Mouse (Mus musculus): ENCODE measurements around the gene Ckap2. TPM values are rescaled to one million over a fixed set of nuclear protein-coding genes. Genes with fewer than 3 reads are reported as not detected.

The Ckap2 gene
- 2.0 and 3.0 TPM in 2 replicates for polyA plus RNA-seq (2012; rRNA removed)

DNA sequence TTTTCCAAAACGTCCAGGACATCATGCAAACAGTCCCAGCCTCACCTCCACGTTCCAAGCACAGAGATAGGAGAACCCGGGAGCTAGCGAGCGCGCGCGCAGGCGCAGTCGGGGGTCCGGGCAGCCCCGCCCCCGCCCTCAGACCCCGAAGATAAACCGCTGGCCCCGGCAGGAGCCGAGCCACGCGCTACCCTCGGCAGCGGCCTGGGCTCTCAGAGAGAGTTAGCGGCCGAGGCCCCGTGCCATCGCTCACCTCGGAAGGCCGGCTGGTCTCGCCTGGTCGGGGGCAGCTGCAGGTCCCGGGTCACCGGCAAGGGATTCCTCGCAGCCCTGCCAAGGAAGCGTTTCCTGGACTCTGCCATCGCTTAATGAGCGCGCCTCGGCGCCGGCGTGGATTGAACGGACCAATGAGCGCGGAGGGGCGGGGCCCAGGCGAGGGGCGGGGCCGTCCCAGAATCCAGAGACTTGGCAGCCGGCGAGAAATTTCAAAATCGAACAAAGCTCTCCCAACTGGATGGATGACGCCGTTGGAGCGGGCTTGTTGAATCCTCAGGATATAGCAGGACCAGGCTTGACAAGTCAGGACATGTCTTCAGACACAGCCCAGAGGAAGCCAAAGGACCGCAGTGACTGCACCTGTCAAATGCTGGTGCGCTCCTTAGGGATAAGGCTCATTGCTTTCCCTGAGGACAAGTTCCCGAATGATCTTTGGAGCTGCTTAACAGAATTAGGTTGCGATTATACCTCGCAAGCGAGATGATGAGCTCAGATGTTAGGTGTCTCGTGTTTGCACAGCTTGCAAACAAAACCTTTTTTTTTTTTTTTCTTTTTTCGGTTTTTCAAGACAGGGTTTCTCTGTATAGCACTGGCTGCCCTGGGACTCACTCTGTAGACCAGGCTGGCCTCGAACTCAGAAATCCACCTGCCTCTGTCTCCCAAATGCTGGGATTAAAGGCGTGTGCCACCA, at the start of gene Ckap2:
Gene Ckap2, minus strand, starts transcription at position 389 of the 967 bp plus-strand sequence.

DNA sequence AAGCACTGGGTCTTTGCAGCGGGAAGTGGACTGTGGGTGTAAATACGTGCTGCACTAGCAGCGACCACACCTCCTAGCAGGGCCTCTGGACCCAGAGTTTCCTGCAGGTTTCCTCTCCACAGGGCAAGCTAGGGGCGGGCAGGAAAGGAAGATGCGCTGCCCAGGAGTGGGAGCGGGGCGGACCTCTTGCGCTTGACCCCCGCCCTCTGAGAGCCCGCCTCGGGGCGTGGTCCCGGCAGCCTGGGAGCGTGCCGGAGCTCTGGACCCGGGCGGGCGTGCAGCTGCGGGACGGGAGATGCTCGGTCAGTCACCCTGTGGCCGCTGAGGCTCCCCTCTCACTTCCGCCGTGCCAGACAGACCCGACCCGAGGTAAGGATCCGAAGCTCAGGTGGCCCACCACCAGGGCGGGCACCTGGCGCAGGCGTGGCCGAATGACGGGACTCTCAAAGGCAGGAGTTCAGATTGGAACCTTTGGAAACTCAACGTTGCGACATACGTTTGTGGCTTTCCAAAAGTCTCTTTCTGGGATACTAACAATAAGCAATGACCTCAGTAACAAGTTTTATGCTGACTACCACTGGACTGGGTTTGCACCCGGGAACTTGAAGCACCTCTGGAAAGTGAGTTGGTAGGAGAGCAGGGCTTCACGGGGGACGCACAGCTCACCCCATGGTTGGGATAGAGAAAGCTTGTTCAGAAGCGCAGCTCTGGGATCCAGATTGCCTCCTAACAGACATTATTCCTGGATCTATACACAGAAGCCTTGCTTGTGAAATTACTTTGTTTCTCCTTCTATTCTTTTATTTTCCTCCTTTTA, 41.6 kb upstream of the Ckap2 start, which contains the start of gene Thsd1:
Gene Thsd1, plus strand, starts transcription at position 253 of the 817 bp plus-strand sequence.

DNA sequence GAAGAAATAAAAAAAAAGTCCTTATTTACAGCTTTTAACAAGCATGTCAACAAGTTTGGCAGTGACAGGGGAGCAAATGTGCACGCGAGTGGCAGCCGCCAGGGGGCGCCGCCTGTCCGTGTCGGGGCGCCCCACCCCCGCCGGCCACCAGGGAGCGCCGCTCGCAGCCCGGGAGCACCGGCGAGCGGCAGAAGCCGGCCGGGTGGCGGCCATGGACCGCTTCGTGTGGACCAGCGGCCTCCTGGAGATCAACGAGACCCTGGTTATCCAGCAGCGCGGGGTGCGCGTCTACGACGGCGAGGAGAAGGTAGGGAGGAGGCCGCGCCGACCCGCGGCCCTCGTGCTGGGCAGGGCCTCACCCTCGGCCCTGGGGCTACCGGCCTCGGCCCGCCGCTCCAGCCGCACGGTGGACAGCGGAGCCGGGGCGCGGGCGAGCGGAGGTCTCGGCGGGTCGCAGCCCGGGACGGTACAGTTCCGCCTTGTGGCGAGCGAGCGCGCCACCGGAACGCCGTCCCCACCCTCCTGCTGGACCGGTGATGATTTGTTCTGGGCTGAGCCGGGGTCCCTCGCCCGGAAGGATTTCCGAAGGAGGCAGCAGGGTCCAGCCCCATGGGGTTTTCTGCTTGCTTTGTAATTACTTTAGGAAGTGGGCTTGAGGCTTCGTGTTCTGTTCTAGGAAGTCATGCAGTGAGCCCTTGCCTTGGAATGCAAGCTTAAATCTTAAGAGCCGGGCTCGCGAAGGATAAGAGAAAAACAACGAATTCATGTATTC, 7.2 kb upstream of the Ckap2 start, which contains the start of gene Vps36:
Gene Vps36, plus strand, starts transcription at position 150 of the 772 bp plus-strand sequence.

DNA sequence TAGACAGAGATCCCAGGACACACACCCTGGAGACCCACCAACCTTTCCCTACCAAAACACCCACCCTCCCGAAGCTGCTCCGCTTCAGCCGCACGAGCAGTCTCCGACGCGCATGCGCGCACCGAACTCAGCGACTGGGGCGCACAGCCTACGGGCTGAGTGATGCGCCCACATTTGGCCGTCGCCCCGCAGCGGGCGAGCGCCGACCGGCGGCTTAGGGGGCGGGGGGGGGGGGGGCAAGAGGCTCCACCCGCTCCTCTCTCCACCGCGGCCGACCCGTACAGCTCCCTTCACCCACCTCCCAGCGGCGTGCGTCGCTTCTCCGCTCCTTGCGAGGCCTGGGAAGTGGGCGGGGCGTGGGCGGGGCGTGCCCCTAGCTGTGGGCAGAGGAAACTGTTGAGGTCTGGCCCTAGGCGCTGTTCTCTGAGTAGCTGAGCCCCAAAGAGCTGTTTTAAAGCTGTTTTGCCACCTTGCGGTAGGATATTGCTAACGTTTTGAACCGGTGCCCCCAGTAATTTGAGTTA, 19.5 kb downstream of the Ckap2 start, which contains the start of gene Nek3:
Gene Nek3, minus strand, starts transcription at position 356 of the 524 bp plus-strand sequence.

GRCm38 (mm10) chr8:22124220-22125152, 61.1 kb downstream of the Ckap2 start, which contains the start of gene Nek5:
Gene Nek5, minus strand, starts transcription at chr8:22125053.

Other genes starting within 250 kb of the Ckap2 start
- not detected in 2 replicates for gene Defb35, start 247.5 kb downstream of the Ckap2 start, polyA plus RNA-seq (2012; rRNA removed)
- not detected in 2 replicates for gene Defb13, start 239.1 kb downstream of the Ckap2 start, polyA plus RNA-seq (2012; rRNA removed)
- not detected in 2 replicates for gene Fam90a1a, start 227.1 kb downstream of the Ckap2 start, polyA plus RNA-seq (2012; rRNA removed)
- not detected in 2 replicates for gene Ccdc70, start 216.0 kb downstream of the Ckap2 start, polyA plus RNA-seq (2012; rRNA removed)
- 0.35 and 0.44 TPM in 2 replicates for gene Atp7b, start 125.5 kb downstream of the Ckap2 start, polyA plus RNA-seq (2012; rRNA removed)
- gene Alg11, start 125.1 kb downstream of the Ckap2 start, polyA plus RNA-seq (2012; rRNA removed) = 1.5 and 1.6 TPM in 2 replicates
- 0.21 and 0.65 TPM in 2 replicates for gene Nek5, start 60.8 kb downstream of the Ckap2 start, polyA plus RNA-seq (2012; rRNA removed)
- 2.3 and 2.5 TPM in 2 replicates for gene Nek3, start 19.4 kb downstream of the Ckap2 start, polyA plus RNA-seq (2012; rRNA removed)
- 6.6 and 7.2 TPM in 2 replicates for gene Vps36, start 7.0 kb upstream of the Ckap2 start, polyA plus RNA-seq (2012; rRNA removed)
- gene Thsd1, start 41.5 kb upstream of the Ckap2 start, polyA plus RNA-seq (2012; rRNA removed) = 0.85 and 1.1 TPM in 2 replicates
- not detected in 2 replicates for gene Tpte, start 97.6 kb upstream of the Ckap2 start, polyA plus RNA-seq (2012; rRNA removed)
- 5.7 and 6.0 TPM in 2 replicates for gene Slc25a15, start 212.8 kb upstream of the Ckap2 start, polyA plus RNA-seq (2012; rRNA removed)
- 4.2 and 4.3 TPM in 2 replicates for gene Mrps31, start 225.5 kb upstream of the Ckap2 start, polyA plus RNA-seq (2012; rRNA removed)